Mouse (Mus musculus) monocyte, adult 5-6 weeks (primary cell): Measurements from ENCODE around the gene Zbtb20. TPM values are rescaled to one million over a fixed set of nuclear protein-coding genes. Genes with fewer than 3 reads are reported as not detected.
A peak's percentile ranks its signal among the peaks of the same experiment; 100 is the strongest.

Experiments used
- ATAC-seq: fragments of 153-309, 156-312 bp; replicated peaks from 2 replicates; pipeline ENCODE4 v1.8.0; 2017; ENCODE audit warnings: mild to moderate bottlenecking; ENCODE audit not compliant: low TSS enrichment, insufficient number of reproducible peaks, severe bottlenecking, poor library complexity, low FRiP score
- total RNA-seq: library from RNA; stranded (forward); fragments of 200-1000, 200-491, 200-594 nt; gene quantifications from 3 replicates; pipeline ENCODE4 v1.2.3, GENCODE M21; 2017

Zbtb20 gene
- total RNA-seq, 1 experiment from 2014 or later, result 9.1 TPM

DNA sequence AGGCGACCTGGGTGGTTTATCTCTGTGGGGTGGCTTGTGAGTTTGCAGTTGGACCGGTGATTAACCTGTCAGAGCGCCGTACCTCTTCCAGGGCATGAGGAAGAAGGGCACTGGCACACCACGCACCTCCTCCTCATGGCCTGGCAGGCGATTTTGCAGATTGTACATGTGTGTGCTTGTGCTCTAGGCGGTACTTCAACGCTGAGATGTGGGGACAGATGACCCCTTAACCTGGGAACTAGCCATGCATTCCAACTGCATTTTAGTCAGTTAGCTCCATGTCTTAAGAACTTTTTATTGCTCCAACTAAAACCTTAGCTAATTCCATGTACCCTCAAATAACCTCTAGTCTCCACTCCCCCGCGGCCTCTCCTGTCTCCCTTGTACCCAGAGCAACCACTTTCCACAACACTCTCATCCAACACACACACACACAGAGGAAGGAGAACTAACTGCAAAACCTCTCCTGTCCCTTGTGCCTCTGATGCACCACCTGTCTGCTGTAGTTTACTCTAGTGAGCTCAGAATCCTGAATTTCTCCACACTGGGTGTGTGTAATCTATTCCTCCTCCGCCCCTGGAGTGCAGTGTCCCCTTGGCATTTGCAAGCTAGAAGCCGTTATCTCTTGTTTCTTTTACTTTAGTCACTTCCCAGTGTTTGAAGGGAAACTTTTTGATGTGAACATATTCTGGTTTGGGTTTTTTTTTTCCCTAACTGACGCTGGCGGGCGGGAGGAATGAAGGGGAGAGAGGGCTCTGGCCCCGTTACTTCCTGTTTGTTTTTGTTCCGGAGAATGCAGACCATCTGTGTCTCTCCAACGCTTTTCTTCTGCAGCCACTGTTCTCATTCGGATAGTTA lies 671.9 kb downstream of the Zbtb20 start:
- ATAC-seq, result no peak

DNA sequence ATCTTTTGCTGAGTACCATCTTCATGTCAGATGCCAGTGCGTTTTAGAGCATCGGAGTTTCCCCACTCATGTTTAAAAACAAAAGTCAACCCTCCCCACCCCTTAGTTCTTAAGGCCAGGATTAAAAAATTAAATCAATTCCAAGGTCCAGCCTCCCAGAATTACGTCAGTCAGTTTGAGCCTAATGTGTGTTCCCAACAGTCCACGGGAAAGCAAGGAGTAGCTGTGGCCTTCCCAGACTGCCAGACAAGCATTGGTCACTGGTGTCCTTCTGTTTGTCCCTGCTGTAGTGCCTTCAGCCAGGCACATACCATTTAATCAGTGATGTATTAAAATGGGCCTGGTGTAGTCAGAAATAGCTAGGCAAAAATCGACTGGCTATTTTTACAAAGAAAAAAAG lies 673.1 kb downstream of the Zbtb20 start:
- no peak for ATAC-seq

DNA sequence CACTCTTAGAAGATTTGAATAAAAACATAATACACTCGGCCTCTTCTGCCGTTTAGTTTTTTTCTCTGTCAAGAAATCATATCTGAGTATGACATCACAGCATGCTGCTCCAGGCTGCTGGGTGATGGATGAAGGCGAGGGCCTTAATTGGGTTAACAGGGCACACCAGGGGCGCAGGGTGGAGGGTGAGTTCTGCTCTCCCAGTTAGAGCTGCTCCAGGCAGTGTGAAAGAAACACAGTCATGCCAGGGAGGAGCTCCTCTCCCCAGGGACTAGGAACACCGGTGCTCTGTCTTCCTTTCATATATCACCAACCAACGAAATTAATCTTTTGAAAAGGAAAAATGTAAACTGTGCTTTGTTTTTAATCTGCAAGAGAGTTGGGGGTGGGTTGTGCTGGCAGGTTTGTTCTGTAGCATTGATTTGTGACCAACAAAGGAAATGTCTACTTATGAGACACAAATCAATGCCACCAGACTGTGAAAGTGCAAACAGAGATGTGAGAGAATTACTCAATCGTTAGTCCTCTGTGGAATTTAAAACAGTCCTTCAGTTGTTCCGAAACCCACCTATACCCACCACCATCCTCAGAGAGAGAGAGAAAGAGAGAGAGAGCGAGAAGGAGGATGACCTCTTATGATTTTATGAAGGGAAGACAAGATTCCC lies 673.9 kb downstream of the Zbtb20 start:
- ATAC-seq, result no peak

DNA sequence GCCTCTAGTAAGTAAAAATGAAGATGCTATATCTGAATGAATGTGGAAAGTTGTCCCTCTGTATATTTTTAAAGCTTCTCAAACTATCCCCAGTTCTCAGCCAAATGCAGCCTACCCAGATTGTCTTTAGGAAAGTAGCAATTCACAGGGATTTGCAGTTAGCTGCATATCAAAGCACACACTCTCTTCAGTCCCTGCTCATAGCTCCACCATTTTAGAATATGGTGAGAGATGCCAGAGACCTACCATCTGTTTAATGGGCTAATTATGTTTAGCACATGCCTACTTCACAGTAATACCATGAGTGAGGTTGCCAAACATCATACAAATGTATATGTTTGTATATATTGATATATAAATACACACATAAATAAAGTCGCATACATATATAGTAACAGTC lies 676.8 kb downstream of the Zbtb20 start:
- ATAC-seq, result no peak

DNA sequence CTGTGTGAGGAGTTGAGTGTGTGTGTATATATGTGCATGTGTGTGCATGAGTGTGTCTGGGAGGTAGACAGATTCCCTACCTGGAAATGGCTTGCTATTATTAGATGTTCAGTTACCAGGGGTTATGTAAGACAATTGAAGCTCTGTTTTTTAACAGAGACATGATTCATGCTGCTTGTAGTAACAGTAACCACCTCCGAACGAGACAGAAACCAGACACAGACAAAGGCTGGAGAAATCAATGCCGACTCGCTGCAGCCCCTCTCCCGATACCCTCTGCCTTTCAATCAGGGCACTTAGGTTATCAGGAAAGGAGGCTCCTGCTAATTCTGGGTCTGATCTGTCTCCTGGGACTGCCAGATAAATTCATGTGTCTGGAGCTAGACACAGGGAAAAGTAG lies 681.7 kb downstream of the Zbtb20 start:
- no peak for ATAC-seq

DNA sequence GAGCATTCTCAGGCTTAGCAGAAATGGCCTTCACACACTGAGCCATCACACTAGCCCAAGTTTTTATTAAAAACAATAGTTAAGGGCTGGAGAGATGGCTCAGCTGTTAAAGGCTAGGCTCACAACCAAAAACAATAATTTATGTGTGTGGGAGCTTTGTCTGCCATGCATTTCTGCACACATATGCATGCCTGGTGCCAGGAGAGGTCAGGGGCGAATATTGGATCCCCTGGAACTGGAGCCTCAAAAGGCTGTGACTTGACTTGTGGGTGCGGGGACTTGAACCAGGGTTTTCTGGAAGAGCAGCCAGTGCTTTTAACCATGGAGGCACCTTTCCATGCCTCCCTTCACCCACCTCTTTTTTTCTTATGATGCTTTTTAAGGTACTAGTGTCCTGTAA lies 685.6 kb downstream of the Zbtb20 start:
- ATAC-seq, result no peak

DNA sequence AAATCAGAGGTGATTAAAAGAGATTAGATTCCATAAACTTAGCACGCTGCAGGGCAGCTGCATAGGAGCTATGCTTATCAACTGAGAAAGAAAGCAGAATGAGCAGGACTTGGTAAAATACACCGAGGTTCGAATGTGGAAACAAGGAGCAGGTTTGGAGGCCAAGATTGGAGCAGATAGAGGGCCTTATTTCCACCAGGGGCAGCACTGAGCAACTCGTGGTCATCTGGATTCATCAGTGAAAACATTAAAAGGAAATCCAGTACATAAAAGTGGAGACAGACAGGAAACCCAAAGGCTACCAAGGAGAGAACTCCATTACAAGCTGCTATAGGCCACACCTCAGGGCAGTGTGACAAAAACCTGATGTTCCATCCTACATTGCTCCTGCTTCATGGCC lies 686.3 kb downstream of the Zbtb20 start:
- ATAC-seq, result no peak

DNA sequence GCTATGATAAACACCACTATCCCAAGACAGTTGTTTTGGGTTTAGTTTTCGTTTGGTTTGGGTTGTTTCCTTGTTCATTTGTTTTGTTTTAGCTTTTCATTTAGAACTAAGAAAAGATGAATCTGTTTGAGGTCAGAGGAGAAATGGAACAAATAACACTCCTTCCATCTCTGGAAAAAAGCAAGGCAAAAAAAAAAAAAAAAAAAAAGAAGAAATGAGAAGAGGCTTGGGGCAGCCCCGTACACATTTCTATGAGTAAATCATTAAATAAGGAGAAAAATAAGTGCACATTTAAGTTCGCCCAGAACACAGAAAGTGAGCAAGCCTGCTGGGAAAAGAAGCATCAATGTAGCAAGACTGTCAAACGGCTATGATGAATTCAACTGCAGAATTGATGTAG lies 690.2 kb downstream of the Zbtb20 start:
- no peak for ATAC-seq

DNA sequence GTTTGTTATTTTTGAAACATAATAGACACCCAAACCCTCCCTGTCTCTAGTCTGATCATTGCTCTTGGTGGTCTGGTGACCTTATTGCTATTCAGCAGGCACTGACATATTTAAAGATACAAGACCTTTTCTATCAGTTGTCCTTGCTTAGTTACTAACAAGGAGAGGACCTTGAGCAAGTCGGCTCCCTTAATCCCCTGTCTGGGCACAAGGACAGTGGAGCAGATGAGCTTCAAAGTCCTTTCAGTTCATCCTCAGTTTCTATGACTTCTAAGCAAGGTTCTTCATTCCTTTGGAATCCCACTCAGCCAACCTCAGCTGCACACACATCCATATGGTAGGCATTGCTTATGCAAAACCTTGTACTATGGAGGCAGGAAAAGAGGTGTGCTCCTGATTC lies 690.8 kb downstream of the Zbtb20 start:
- no peak for ATAC-seq

DNA sequence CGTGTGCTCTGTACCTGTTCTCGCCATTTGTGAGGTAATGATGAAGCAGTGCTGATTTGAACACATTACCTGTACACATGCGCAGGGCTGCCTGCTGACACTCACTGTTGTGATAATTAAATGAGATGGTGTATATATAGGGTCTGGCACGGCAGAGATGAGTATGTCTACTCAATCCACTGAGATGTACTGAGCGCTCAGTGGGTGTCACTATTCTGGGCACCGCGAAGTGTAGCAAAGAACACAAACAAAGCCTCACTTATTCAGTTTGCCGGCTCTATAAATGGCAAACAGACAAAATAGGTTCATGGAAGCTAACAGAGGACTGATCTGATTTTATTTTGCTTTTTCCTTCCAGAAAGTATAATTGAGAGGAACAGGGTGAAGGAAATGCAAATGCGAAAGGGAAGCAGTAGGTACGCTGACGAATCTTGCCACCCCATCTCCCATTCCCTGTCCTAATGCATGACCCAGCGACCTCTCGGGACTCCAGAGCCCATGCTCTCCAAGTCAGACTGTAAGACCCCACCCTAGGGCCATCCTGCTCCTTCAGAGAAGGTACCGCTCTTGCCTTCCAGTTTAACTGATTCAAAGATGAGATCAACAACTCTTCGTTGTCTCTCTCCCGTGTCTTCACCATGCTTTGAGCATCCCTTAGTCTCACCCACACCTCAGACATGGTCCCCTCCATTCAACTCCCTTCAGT lies 695.8 kb downstream of the Zbtb20 start:
- ATAC-seq, result no peak

DNA sequence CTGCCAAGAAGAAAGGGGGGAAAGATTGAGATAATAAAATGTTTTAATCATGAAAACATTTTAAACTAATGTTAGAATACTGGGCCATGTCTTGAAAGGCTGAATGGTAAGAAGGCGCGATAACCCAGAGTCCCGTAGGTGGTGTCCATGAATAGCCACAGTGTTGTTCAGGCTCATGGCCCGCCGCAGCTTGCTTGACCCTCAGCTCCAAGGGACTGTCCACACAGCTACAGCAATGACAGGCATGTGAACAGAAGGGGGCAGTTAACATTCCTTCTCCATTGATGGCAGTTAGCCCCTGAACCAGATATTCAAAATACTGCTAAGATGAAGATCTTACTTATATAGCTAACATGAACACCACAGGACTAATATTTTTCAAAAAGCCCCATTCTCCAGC lies 696.5 kb downstream of the Zbtb20 start:
- no peak for ATAC-seq

DNA sequence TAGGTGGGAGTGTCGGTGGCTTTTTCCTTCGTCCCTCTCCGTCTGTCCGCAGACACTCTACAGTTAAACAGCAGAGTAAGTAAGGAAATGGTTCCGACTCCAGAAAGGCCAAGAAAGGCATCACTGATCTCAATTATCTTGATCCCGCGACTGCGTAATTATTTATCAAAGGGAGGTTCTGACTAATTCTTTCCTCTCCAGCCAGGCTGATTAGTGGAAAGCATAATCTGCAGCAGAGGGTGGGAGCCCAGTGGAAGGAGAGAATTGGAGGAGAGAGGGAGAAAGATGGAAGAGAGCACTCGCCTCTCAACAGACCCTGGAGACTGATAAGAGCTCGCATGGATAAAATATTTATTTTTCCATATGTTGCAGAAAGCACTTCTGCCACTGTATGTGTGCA lies 697.1 kb downstream of the Zbtb20 start:
- no peak for ATAC-seq

DNA sequence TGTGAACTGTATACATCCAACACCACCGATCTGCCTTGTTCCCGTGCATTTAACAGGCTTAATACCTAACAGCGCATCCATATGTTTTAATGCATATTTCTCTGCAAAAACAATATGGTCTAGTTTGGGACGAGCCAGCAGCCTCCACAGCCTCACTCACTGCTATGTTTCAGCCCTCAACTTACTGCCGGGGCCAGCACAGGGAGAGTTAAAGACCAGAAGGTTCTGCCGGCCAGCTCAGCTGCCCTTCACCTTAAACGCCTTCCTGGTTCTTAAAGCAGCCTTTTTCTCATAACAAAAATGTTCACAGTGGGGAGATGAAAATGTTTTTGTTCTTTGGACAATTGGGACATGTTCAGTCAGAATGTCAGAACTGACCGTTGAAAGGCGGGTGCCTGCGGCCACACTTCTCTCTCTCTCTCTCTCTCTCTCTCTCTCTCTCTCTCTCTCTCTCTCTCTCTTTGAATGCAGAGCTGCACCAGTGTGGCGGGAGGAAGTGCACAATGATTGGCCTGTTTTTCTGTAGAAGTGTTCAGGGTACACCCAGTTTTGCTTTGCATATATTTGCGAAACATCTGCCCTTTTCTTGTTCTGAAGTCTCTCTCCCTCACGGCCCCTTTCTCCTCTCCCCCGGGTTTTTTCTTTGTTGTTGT lies 697.6 kb downstream of the Zbtb20 start:
- peak; percentile 64 for ATAC-seq

DNA sequence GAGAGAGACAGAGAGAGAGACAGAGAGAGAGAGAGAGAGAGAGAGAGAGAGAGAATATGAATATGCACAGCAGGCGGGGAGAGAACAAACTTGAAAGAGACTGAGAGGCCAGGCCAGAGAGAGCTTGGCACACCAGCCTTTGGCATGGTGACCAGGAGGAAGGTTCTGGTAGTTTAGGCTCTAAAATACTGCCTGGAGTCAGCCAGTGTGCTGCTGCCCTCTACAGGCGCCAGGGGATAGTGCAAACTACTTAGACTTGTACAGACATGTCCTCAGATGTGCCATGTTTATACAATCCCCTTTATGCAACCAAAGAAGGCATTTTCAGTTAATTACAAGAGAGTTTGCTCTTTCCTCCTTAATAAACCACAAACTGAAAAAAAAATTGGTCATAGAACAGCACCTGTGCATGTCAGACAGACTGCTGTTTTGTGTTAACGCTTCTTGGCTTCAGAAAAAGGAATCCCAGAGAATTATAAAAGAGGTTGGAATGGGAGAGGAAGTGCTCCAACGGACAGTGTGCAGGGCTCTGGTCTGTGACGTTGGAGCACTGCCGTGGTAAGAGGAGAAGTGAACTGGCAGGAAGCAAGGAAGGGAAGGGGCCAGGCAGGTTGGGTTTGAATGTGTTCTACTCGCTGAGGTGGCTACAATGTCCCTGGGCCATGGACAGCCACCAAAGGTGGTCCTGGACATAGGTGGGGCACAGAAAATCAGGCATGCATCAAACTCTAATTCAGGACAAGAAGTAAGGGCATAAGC lies 698.5 kb downstream of the Zbtb20 start:
- ATAC-seq, result peak; percentile 78

DNA sequence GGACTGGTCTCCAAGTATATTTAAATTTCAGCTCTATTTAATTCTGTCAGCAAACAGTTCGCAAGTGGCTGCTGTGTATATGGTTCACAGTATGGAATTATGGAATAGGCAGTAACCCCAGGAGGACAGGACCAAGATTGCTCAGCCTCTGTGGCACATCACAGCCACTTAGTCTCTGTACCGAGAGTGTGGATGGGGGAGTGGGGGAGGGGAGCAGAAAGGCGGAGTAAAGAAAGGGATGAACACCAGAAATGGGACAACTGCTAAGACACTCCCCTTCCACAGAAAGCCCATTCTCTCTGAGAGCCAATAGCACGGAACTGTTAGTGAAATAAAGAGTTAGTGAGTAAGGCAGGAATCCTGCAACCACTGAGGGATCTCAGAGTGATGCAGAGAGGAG lies 699.4 kb downstream of the Zbtb20 start:
- ATAC-seq, result no peak

DNA sequence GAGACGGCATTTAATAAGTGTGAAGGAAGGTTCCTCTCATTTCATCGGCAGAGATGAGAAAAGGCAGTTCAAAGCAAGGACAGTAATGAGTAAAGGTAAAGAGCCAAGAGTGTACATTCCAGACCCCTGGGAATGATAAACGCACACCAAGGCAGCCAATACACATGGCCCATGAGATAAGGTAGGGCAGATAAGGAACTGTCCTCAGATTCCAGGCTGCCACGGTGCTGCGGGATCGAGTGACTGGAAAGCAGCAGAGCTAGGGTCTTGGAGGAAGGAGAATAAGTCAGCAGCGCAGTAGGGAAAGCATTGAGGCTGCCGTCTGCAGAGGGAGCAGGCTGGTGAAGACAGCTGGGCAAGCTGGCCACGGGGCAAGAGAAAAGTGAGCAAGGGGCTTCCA lies 699.8 kb downstream of the Zbtb20 start:
- ATAC-seq, result no peak

DNA sequence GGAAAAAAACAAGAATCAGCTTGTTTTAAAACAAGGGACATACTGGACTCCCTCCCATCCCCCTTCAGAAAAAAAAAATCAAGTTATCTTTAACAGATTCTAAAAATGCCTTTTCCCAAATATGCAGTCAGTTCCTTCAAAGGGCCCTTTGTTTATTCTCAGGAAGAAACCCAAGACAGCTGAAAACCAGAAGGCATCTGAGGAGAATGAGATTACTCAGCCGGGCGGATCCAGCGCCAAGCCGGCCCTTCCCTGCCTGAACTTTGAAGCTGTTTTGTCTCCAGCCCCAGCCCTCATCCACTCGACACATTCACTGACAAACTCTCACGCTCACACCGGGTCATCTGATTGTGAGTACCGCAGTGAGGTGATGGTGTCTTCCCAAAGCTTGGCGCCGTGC lies 701.7 kb downstream of the Zbtb20 start:
- no peak for ATAC-seq

DNA sequence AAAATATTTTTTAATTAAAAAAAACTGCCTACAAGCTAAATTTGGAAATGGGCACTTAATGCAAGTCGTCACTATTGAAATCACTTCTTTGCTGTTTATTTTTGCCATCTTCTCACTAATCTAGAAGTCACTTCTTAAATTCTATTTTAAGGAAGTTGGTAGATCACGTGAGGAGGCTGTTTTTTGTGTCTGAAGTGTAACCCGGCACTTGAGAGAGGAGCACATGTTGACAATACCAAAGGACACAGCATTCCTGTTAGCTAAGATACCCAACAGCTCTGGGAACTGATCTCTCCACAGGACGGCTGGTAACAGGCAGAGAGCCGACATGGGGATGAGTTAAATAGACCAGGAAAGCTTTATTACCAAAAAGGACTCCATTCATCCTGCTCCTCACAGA lies 702.7 kb downstream of the Zbtb20 start:
- ATAC-seq, result no peak

DNA sequence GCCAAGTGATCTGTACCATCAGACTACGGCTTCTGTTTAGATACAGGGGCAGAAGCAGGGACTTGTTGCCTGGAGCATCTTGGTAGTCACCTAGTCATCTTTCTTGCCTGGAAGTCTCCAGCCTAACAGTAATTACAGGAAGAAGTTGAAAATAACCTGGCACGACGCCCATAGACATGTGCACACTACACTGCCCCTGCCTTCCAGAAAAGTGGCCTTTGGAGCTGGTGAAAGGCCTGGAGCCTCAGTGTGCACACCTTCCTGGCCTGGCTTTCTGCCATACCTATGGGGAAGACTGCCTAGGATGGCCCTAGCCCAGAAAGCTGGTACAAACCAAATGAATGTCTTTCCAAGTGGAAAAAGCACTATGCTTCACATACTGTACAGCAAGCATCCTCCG lies 703.4 kb downstream of the Zbtb20 start:
- ATAC-seq, result 0 out of 2 replicates have a peak, but pooled peaks have one; percentile 13
